Mouse (Mus musculus): ENCODE measurements around the gene Syne1. TPM values are rescaled to one million over a fixed set of nuclear protein-coding genes. Genes with fewer than 3 reads are reported as not detected.
A peak's percentile ranks its signal among the peaks of the same experiment; 100 is the strongest.

Gene Syne1
- 3.1 and 3.6 TPM in 2 replicates for polyA plus RNA-seq (2014; fragmentation: Nextera tagmentation; extraction: Ambion mirVana)

DNA sequence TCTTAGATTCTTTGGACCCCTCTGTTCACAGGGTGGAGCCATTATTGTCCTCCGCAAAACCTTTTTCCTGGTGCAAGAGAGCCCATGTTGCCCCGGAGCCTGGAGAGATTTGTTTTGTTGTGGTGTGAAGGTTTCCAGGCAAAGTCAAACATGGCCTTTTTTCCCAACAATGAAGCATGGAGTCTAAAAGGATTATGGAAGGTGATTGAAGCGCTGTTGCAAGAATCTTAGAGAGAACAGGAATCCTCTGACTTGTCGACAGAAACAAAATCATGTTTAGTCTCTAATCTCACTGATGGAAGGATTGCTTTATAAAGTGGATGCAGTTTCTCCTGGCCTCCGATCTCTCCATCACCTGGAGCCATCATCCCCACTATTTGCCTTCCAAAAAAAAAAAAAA is at the start of gene Syne1:
Syne1 (minus strand) TSS at position 101 of the 400 bp plus-strand sequence.
- DNase-seq (ENCODE audit: low spot score) (no peak), ATAC-seq (replicated peaks; ENCODE audit: insufficient number of reproducible peaks, low FRiP score, low TSS enrichment, low read depth) (no peak)
- Histone ChIP-seq H3K36me3 (replicated peaks; ENCODE audit: control insufficient read depth, insufficient read depth, low read depth, low read length) (no peaks in the 10 kb centered on the region), H3K9me3 (replicated peaks; ENCODE audit: control insufficient read depth, low read length) (no peaks in the 10 kb centered on the region), H3K4me3 (ENCODE audit: low read depth, low read length) (peak within 1 kb of the TSS; percentile 48), H3K9ac (replicated peaks; ENCODE audit: low read length) (peak within 1 kb of the TSS; percentile 37), H3K27ac (replicated peaks; ENCODE audit: low read depth, low read length) (no peak within 1 kb of the TSS), H3K27me3 (ENCODE audit: control insufficient read depth, insufficient read depth, low read length) (no peaks in the 10 kb centered on the region), H3K4me2 (ENCODE audit: low read depth, low read length) (peak within 1 kb of the TSS; percentile 91), H3K4me1 (ENCODE audit: control insufficient read depth, insufficient read depth, low read length) (no peaks in the 10 kb centered on the region)
- 71% methylated on average over 5 of the region's 5 CpGs for WGBS

DNA sequence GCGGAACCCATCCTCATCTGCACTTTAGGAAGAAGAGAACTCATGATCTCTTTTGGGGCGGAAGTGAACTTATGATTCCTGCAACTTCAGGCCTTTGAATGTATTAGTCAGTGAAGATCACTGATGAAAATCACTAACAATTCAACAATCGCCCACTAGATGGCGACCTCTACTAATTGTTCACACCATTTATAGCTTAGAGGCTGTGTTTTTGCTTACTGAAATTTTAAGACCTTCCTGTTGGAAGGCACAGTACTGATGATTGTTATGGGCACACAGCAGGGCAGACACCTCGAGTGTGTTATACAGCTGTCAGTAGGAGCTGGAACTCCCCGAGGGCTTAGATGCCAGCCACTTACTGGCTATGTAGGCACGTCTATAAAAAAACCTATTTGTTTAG is 48.8 kb upstream of the Syne1 start:
- Histone ChIP-seq H3K27me3 (ENCODE audit: control insufficient read depth, insufficient read depth, low read length) (no peaks in the 10 kb centered on the region), H3K4me3 (ENCODE audit: low read depth, low read length) (no peak overlapping the region), H3K4me1 (ENCODE audit: control insufficient read depth, insufficient read depth, low read length) (no peaks in the 10 kb centered on the region), H3K4me2 (ENCODE audit: low read depth, low read length) (no peak overlapping the region), H3K9me3 (replicated peaks; ENCODE audit: control insufficient read depth, low read length) (no peaks in the 10 kb centered on the region), H3K27ac (replicated peaks; ENCODE audit: low read depth, low read length) (no peak overlapping the region), H3K9ac (replicated peaks; ENCODE audit: low read length) (no peak overlapping the region), H3K36me3 (replicated peaks; ENCODE audit: control insufficient read depth, insufficient read depth, low read depth, low read length) (no peaks in the 10 kb centered on the region)
- peak; percentile 85 for DNase-seq (ENCODE audit: low spot score)
- WGBS: 21% methylated on average over 7 of the region's 7 CpGs
- ATAC-seq (replicated peaks; ENCODE audit: insufficient number of reproducible peaks, low FRiP score, low TSS enrichment, low read depth): no peak

GRCm38 (mm10) chr10:5596559-5596958 is 45.3 kb upstream of the Syne1 start:
- WGBS: 74% methylated on average over 6 of the region's 6 CpGs
- H3K36me3 ChIP-seq (replicated peaks; ENCODE audit: control insufficient read depth, insufficient read depth, low read depth, low read length): no peaks in the 10 kb centered on the region

GRCm38 (mm10) chr10:5594457-5594856 is 43.2 kb upstream of the Syne1 start:
- DNase-seq (ENCODE audit: low spot score) (no peak), ATAC-seq (replicated peaks; ENCODE audit: insufficient number of reproducible peaks, low FRiP score, low TSS enrichment, low read depth) (no peak)
- no peak overlapping the region for H3K4me2 ChIP-seq (ENCODE audit: low read depth, low read length)
- WGBS: 61% methylated on average over 5 of the region's 5 CpGs
- H3K9me3 ChIP-seq (replicated peaks; ENCODE audit: control insufficient read depth, low read length): no peaks in the 10 kb centered on the region
- H3K9ac ChIP-seq (replicated peaks; ENCODE audit: low read length): no peak overlapping the region
- no peak overlapping the region for H3K4me3 ChIP-seq (ENCODE audit: low read depth, low read length)
- no peaks in the 10 kb centered on the region for H3K4me1 ChIP-seq (ENCODE audit: control insufficient read depth, insufficient read depth, low read length)
- no peaks in the 10 kb centered on the region for H3K36me3 ChIP-seq (replicated peaks; ENCODE audit: control insufficient read depth, insufficient read depth, low read depth, low read length)
- H3K27me3 ChIP-seq (ENCODE audit: control insufficient read depth, insufficient read depth, low read length): no peaks in the 10 kb centered on the region
- H3K27ac ChIP-seq (replicated peaks; ENCODE audit: low read depth, low read length): no peak overlapping the region

More at GRCm38 (mm10) chr10:5596559-5596958, 45.3 kb upstream of the Syne1 start:
- ATAC-seq (replicated peaks; ENCODE audit: insufficient number of reproducible peaks, low FRiP score, low TSS enrichment, low read depth) (no peak), DNase-seq (ENCODE audit: low spot score) (no peak)
- Histone ChIP-seq H3K9me3 (replicated peaks; ENCODE audit: control insufficient read depth, low read length) (no peaks in the 10 kb centered on the region), H3K9ac (replicated peaks; ENCODE audit: low read length) (no peak overlapping the region), H3K27ac (replicated peaks; ENCODE audit: low read depth, low read length) (no peak overlapping the region), H3K4me1 (ENCODE audit: control insufficient read depth, insufficient read depth, low read length) (no peaks in the 10 kb centered on the region), H3K4me2 (ENCODE audit: low read depth, low read length) (no peak overlapping the region), H3K27me3 (ENCODE audit: control insufficient read depth, insufficient read depth, low read length) (no peaks in the 10 kb centered on the region), H3K4me3 (ENCODE audit: low read depth, low read length) (no peak overlapping the region)

GRCm38 (mm10) chr10:5593464-5593863 is 42.2 kb upstream of the Syne1 start, which contains the start of gene Myct1:
Gene Myct1, plus strand, starts transcription at chr10:5593775.
- WGBS: 31% methylated on average over 5 of the region's 5 CpGs

GRCm38 (mm10) chr10:5591996-5592395 is 40.7 kb upstream of the Syne1 start:
- Histone ChIP-seq H3K27ac (replicated peaks; ENCODE audit: low read depth, low read length) (no peak overlapping the region), H3K4me3 (ENCODE audit: low read depth, low read length) (no peak overlapping the region), H3K36me3 (replicated peaks; ENCODE audit: control insufficient read depth, insufficient read depth, low read depth, low read length) (no peaks in the 10 kb centered on the region), H3K27me3 (ENCODE audit: control insufficient read depth, insufficient read depth, low read length) (no peaks in the 10 kb centered on the region), H3K4me1 (ENCODE audit: control insufficient read depth, insufficient read depth, low read length) (no peaks in the 10 kb centered on the region), H3K4me2 (ENCODE audit: low read depth, low read length) (no peak overlapping the region), H3K9ac (replicated peaks; ENCODE audit: low read length) (no peak overlapping the region), H3K9me3 (replicated peaks; ENCODE audit: control insufficient read depth, low read length) (no peaks in the 10 kb centered on the region)
- no peak for ATAC-seq (replicated peaks; ENCODE audit: insufficient number of reproducible peaks, low FRiP score, low TSS enrichment, low read depth)
- DNase-seq (ENCODE audit: low spot score): no peak
- 81% methylated on average over 4 of the region's 4 CpGs for WGBS

More at GRCm38 (mm10) chr10:5593464-5593863, 42.2 kb upstream of the Syne1 start, which contains the start of gene Myct1:
- Histone ChIP-seq H3K4me1 (ENCODE audit: control insufficient read depth, insufficient read depth, low read length) (no peaks in the 10 kb centered on the region), H3K4me2 (ENCODE audit: low read depth, low read length) (no peak within 1 kb of the TSS), H3K9me3 (replicated peaks; ENCODE audit: control insufficient read depth, low read length) (no peaks in the 10 kb centered on the region), H3K27me3 (ENCODE audit: control insufficient read depth, insufficient read depth, low read length) (no peaks in the 10 kb centered on the region), H3K27ac (replicated peaks; ENCODE audit: low read depth, low read length) (no peak within 1 kb of the TSS), H3K9ac (replicated peaks; ENCODE audit: low read length) (no peak within 1 kb of the TSS), H3K4me3 (ENCODE audit: low read depth, low read length) (no peak within 1 kb of the TSS), H3K36me3 (replicated peaks; ENCODE audit: control insufficient read depth, insufficient read depth, low read depth, low read length) (no peaks in the 10 kb centered on the region)
- DNase-seq (ENCODE audit: low spot score): no peak
- ATAC-seq (replicated peaks; ENCODE audit: insufficient number of reproducible peaks, low FRiP score, low TSS enrichment, low read depth): no peak

GRCm38 (mm10) chr10:5591061-5591460 is 39.8 kb upstream of the Syne1 start:
- H3K4me3 ChIP-seq (ENCODE audit: low read depth, low read length): no peak overlapping the region
- no peak overlapping the region for H3K9ac ChIP-seq (replicated peaks; ENCODE audit: low read length)
- H3K4me1 ChIP-seq (ENCODE audit: control insufficient read depth, insufficient read depth, low read length): no peaks in the 10 kb centered on the region
- no peaks in the 10 kb centered on the region for H3K9me3 ChIP-seq (replicated peaks; ENCODE audit: control insufficient read depth, low read length)
- no peaks in the 10 kb centered on the region for H3K27me3 ChIP-seq (ENCODE audit: control insufficient read depth, insufficient read depth, low read length)
- DNase-seq (ENCODE audit: low spot score) (no peak), ATAC-seq (replicated peaks; ENCODE audit: insufficient number of reproducible peaks, low FRiP score, low TSS enrichment, low read depth) (no peak)
- WGBS: 88% methylated on average over 2 of the region's 2 CpGs
- H3K4me2 ChIP-seq (ENCODE audit: low read depth, low read length): no peak overlapping the region
- H3K27ac ChIP-seq (replicated peaks; ENCODE audit: low read depth, low read length): no peak overlapping the region
- no peaks in the 10 kb centered on the region for H3K36me3 ChIP-seq (replicated peaks; ENCODE audit: control insufficient read depth, insufficient read depth, low read depth, low read length)

GRCm38 (mm10) chr10:5573328-5573727 is 22.0 kb upstream of the Syne1 start:
- no peaks in the 10 kb centered on the region for H3K9me3 ChIP-seq (replicated peaks; ENCODE audit: control insufficient read depth, low read length)
- H3K9ac ChIP-seq (replicated peaks; ENCODE audit: low read length): no peak overlapping the region
- no peak overlapping the region for H3K4me2 ChIP-seq (ENCODE audit: low read depth, low read length)
- H3K36me3 ChIP-seq (replicated peaks; ENCODE audit: control insufficient read depth, insufficient read depth, low read depth, low read length): no peaks in the 10 kb centered on the region
- no peaks in the 10 kb centered on the region for H3K4me1 ChIP-seq (ENCODE audit: control insufficient read depth, insufficient read depth, low read length)
- H3K4me3 ChIP-seq (ENCODE audit: low read depth, low read length): no peak overlapping the region
- WGBS: 55% methylated on average over 2 of the region's 2 CpGs
- H3K27ac ChIP-seq (replicated peaks; ENCODE audit: low read depth, low read length): no peak overlapping the region
- DNase-seq (ENCODE audit: low spot score) (no peak), ATAC-seq (replicated peaks; ENCODE audit: insufficient number of reproducible peaks, low FRiP score, low TSS enrichment, low read depth) (no peak)
- H3K27me3 ChIP-seq (ENCODE audit: control insufficient read depth, insufficient read depth, low read length): no peaks in the 10 kb centered on the region

Data from embryonic facial prominence, embryonic 11.5 days (tissue).